Mouse (Mus musculus) liver, adult 2 months (tissue): ENCODE measurements around the gene Zfp729b.

Experiments used
- CTCF ChIP-seq: fragments of 200-500 bp; IDR thresholded peaks from 2 replicates; pipeline ENCODE4 v1.5.1; 2011; ENCODE audit warnings: low read depth, low read length, control low read depth
- POLR2A ChIP-seq: fragments of 200-500 bp; IDR thresholded peaks from 2 replicates; pipeline ENCODE4 v1.6.1; 2011; ENCODE audit warnings: low read length, control low read depth; ENCODE audit not compliant: insufficient read depth; ENCODE audit errors: extremely low read depth

DNA sequence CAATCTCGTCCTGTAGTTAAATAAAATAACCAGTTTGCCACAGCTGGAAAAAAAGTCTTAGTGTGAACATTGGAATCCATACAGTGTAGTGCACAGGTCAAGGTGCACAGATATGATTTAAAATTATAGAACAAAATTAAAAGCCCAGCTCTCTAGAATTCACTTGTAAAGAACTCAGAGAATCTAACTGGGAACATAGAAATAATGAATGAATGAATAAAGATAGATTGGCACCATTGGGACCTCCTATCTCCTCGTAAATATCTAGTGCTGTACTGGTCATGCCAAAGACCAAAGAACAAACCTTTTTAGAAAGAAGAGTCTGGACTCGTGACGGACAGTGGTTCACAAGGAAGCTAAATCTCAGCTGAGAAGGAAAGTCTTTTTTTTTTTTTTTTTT lies 55.8 kb downstream of the Zfp729b start, which contains the start of gene Zfp748:
- TF ChIP-seq POLR2A = no peak
- TF ChIP-seq CTCF = no peak
